ENCODE assay signal across 26 mouse cellular contexts in genomic region chr11:83216119-83216518, GRCm38 (mm10). TPM values are rescaled to one million over a fixed set of nuclear protein-coding genes. Genes with fewer than 3 reads are reported as not detected.
DNase-seq lines count a peak whose midpoint lies in the region; ATAC-seq and TF ChIP-seq lines count a peak whose summit lies in the region.
"Had no signal": no experiment of that assay in that cellular context is flagged by ENCODE, and none has a peak within 500 bp of the region (broad histone marks: within the 10 kb centered on the region; RNA-seq: fewer than 3 reads in every experiment).

No protein-coding gene starts in this region.

- H3K4me1 ChIP-seq in liver, embryonic 15.5 days (replicated peaks), result 0 out of 2 replicates have a peak, but pooled peaks cover 4% of the 10 kb centered on the region
- H3K4me1 ChIP-seq in liver, embryonic 11.5 days (replicated peaks; ENCODE audit: control insufficient read depth, insufficient read depth, low read length), result no peaks in the 10 kb centered on the region
- H3K4me1 ChIP-seq in liver, postnatal 0 days (ENCODE audit: insufficient read depth), result no peaks in the 10 kb centered on the region
- H3K4me1 ChIP-seq in liver, embryonic 12.5 days, result no peaks in the 10 kb centered on the region
- H3K4me1 ChIP-seq in neural tube, embryonic 15.5 days, result no peaks in the 10 kb centered on the region
- H3K4me1 ChIP-seq: embryonic facial prominence, embryonic 10.5 days; embryonic facial prominence, embryonic 12.5 days; forebrain, embryonic 13.5 days; forebrain, embryonic 15.5 days had no signal

- TF ChIP-seq CTCF in liver, postnatal 0 days (IDR thresholded peaks at IDR 0.05; ENCODE audit: low read depth), result no peak

- H3K27ac ChIP-seq in liver, embryonic 15.5 days (replicated peaks), result peak overlapping the region; percentile 29; the same call in 1 of the 2 replicates
- no peak overlapping the region for H3K27ac ChIP-seq in liver, embryonic 11.5 days (ENCODE audit: low read depth, low read length)
- no peak overlapping the region for H3K27ac ChIP-seq in liver, postnatal 0 days (ENCODE audit: low read depth)
- no peak overlapping the region for H3K27ac ChIP-seq in liver, embryonic 12.5 days
- H3K27ac ChIP-seq in neural tube, embryonic 15.5 days (replicated peaks), result no peak overlapping the region
- H3K27ac ChIP-seq: embryonic facial prominence, embryonic 10.5 days; embryonic facial prominence, embryonic 12.5 days; forebrain, embryonic 13.5 days; forebrain, embryonic 15.5 days had no signal

- no peaks in the 10 kb centered on the region for H3K9me3 ChIP-seq in liver, embryonic 15.5 days (replicated peaks)
- no peaks in the 10 kb centered on the region for H3K9me3 ChIP-seq in liver, embryonic 11.5 days (ENCODE audit: control insufficient read depth, low read length)
- H3K9me3 ChIP-seq in liver, postnatal 0 days (ENCODE audit: low read length), result no peaks in the 10 kb centered on the region
- no peaks in the 10 kb centered on the region for H3K9me3 ChIP-seq in liver, embryonic 12.5 days (replicated peaks)
- H3K9me3 ChIP-seq in neural tube, embryonic 15.5 days (replicated peaks), result no peaks in the 10 kb centered on the region
- H3K9me3 ChIP-seq: embryonic facial prominence, embryonic 10.5 days; embryonic facial prominence, embryonic 12.5 days; forebrain, embryonic 13.5 days; forebrain, embryonic 15.5 days; G1E had no signal

- DNase-seq in liver, embryonic 11.5 days (ENCODE audit: low spot score), result no peak
- DNase-seq in liver, postnatal 0 days, result no peak
- DNase-seq: adrenal gland, adult 8-10 months; adrenal gland, postnatal 14 days; adrenal gland, postnatal 36 days; B cell, adult 2 months; cerebellum, adult 11-12 months; cerebellum, adult 2 months; cerebellum, adult 9-10 months; cerebellum, postnatal 10 days; cerebellum, postnatal 25 days; forebrain, postnatal 0 days had no signal

- no peak overlapping the region for H3K4me3 ChIP-seq in liver, embryonic 15.5 days (replicated peaks)
- no peak overlapping the region for H3K4me3 ChIP-seq in liver, embryonic 11.5 days (ENCODE audit: low read depth, low read length)
- H3K4me3 ChIP-seq in liver, postnatal 0 days (ENCODE audit: low read depth, low read length), result no peak overlapping the region
- no peak overlapping the region for H3K4me3 ChIP-seq in liver, embryonic 12.5 days
- no peak overlapping the region for H3K4me3 ChIP-seq in neural tube, embryonic 15.5 days (replicated peaks)
- H3K4me3 ChIP-seq: embryonic facial prominence, embryonic 10.5 days; embryonic facial prominence, embryonic 12.5 days; erythroblast, embryonic 14.5 days; forebrain, embryonic 13.5 days; forebrain, embryonic 15.5 days had no signal

- peak; percentile 47 for ATAC-seq in liver, embryonic 15.5 days (ENCODE audit: insufficient read depth)
- ATAC-seq in liver, embryonic 11.5 days (replicated peaks; ENCODE audit: low FRiP score), result no peak
- ATAC-seq in liver, postnatal 0 days, result peak; percentile 56
- ATAC-seq in liver, embryonic 12.5 days, result no peak
- ATAC-seq in neural tube, embryonic 15.5 days (ENCODE audit: low FRiP score), result no peak
- ATAC-seq: activated CD4-positive, CD25-positive, alpha-beta regulatory T cell, adult 4 months; CD4-positive, CD25-positive, alpha-beta regulatory T cell, adult 4 months; forebrain, embryonic 13.5 days; forebrain, embryonic 15.5 days; forebrain, postnatal 0 days; Patski had no signal

- WGBS in liver, embryonic 15.5 days (ENCODE audit: insufficient replicate concordance), result 78% methylated on average over 1 of the region's 1 CpGs
- WGBS in liver, embryonic 11.5 days, result 72% methylated on average over 1 of the region's 1 CpGs
- WGBS in liver, postnatal 0 days (ENCODE audit: insufficient replicate concordance), result 88% methylated on average over 1 of the region's 1 CpGs
- WGBS in liver, embryonic 12.5 days (ENCODE audit: insufficient replicate concordance), result 34% methylated on average over 1 of the region's 1 CpGs
- 81% methylated on average over 1 of the region's 1 CpGs for WGBS in neural tube, embryonic 15.5 days

- no peak overlapping the region for H3K4me2 ChIP-seq in liver, embryonic 15.5 days
- no peak overlapping the region for H3K4me2 ChIP-seq in liver, embryonic 11.5 days
- H3K4me2 ChIP-seq in liver, postnatal 0 days (ENCODE audit: low read depth, low read length), result no peak overlapping the region
- H3K4me2 ChIP-seq in liver, embryonic 12.5 days, result no peak overlapping the region
- no peak overlapping the region for H3K4me2 ChIP-seq in neural tube, embryonic 15.5 days
- H3K4me2 ChIP-seq: embryonic facial prominence, embryonic 12.5 days; forebrain, embryonic 13.5 days; forebrain, embryonic 15.5 days had no signal

- peak; percentile 19; the same call in 1 of the 2 replicates for TF ChIP-seq EP300 in liver, postnatal 0 days (IDR thresholded peaks at IDR 0.05; ENCODE audit: low read depth)

- H3K36me3 ChIP-seq in liver, embryonic 15.5 days (replicated peaks), result peaks cover 37% of the 10 kb centered on the region
- H3K36me3 ChIP-seq in liver, embryonic 11.5 days (ENCODE audit: control insufficient read depth, insufficient read depth, low read length), result no peaks in the 10 kb centered on the region
- no peaks in the 10 kb centered on the region; the same call in 1 of the 2 replicates for H3K36me3 ChIP-seq in liver, postnatal 0 days (replicated peaks; ENCODE audit: insufficient read depth, low read length)
- no peaks in the 10 kb centered on the region for H3K36me3 ChIP-seq in liver, embryonic 12.5 days
- H3K36me3 ChIP-seq in neural tube, embryonic 15.5 days, result no peaks in the 10 kb centered on the region
- H3K36me3 ChIP-seq: embryonic facial prominence, embryonic 10.5 days; embryonic facial prominence, embryonic 12.5 days; forebrain, embryonic 15.5 days; G1E had no signal

- no peak overlapping the region for H3K9ac ChIP-seq in liver, embryonic 15.5 days
- H3K9ac ChIP-seq in liver, embryonic 11.5 days (ENCODE audit: low read depth, low read length), result no peak overlapping the region
- H3K9ac ChIP-seq in liver, postnatal 0 days (replicated peaks), result no peak overlapping the region
- H3K9ac ChIP-seq in liver, embryonic 12.5 days, result no peak overlapping the region
- H3K9ac ChIP-seq in neural tube, embryonic 15.5 days (replicated peaks), result no peak overlapping the region
- H3K9ac ChIP-seq: embryonic facial prominence, embryonic 12.5 days; forebrain, embryonic 13.5 days; forebrain, embryonic 15.5 days; forebrain, postnatal 0 days had no signal

- no peaks in the 10 kb centered on the region for H3K27me3 ChIP-seq in liver, embryonic 15.5 days
- H3K27me3 ChIP-seq in liver, embryonic 11.5 days (replicated peaks; ENCODE audit: control insufficient read depth, insufficient read depth, low read length), result no peaks in the 10 kb centered on the region
- H3K27me3 ChIP-seq in liver, postnatal 0 days (ENCODE audit: insufficient read depth, low read length), result no peaks in the 10 kb centered on the region
- H3K27me3 ChIP-seq in liver, embryonic 12.5 days (replicated peaks), result no peaks in the 10 kb centered on the region
- no peaks in the 10 kb centered on the region for H3K27me3 ChIP-seq in neural tube, embryonic 15.5 days (replicated peaks)
- H3K27me3 ChIP-seq: CH12.LX; embryonic facial prominence, embryonic 12.5 days; forebrain, embryonic 13.5 days; forebrain, embryonic 15.5 days had no signal

RNA-seq across cellular contexts. Expression of gene Slfn3, which starts 25.0 kb away (rescaled TPM):
- polyA plus RNA-seq in liver, embryonic 15.5 days (2015; fragmentation: Nextera tagmentation; extraction: Ambion mirVana), result 1.7 and 1.8 TPM in 2 replicates
- polyA plus RNA-seq in liver, embryonic 11.5 days (2014; fragmentation: Nextera tagmentation; extraction: Ambion mirVana), result 0.71 and 0.83 TPM in 2 replicates
- 0.77 and 1.1 TPM in 2 replicates for polyA plus RNA-seq in liver, postnatal 0 days (2015; fragmentation: Nextera tagmentation; extraction: Ambion mirVana)
- polyA plus RNA-seq in liver, embryonic 12.5 days (2016; fragmentation: Nextera tagmentation; extraction: Ambion mirVana), result 0.97 and 1.3 TPM in 2 replicates
- polyA plus RNA-seq in neural tube, embryonic 15.5 days (2015; fragmentation: Nextera tagmentation; extraction: Ambion mirVana), result 0.17 and 1.1 TPM in 2 replicates
- polyA plus RNA-seq: erythroblast, embryonic 14.5 days; G1E; Patski had no signal

RNA-seq across cellular contexts. Expression of gene Slfn4, which starts 41.1 kb away (rescaled TPM):
- 0.88 and 1.2 TPM in 2 replicates for polyA plus RNA-seq in liver, embryonic 15.5 days (2015; fragmentation: Nextera tagmentation; extraction: Ambion mirVana)
- not detected in 2 replicates for polyA plus RNA-seq in liver, embryonic 11.5 days (2014; fragmentation: Nextera tagmentation; extraction: Ambion mirVana)
- polyA plus RNA-seq in liver, postnatal 0 days (2015; fragmentation: Nextera tagmentation; extraction: Ambion mirVana), result 2.7 and 3.1 TPM in 2 replicates
- not detected in 2 replicates for polyA plus RNA-seq in liver, embryonic 12.5 days (2016; fragmentation: Nextera tagmentation; extraction: Ambion mirVana)
- polyA plus RNA-seq in neural tube, embryonic 15.5 days (2015; fragmentation: Nextera tagmentation; extraction: Ambion mirVana), result not detected in 2 replicates
- polyA plus RNA-seq: embryonic facial prominence, embryonic 10.5 days; embryonic facial prominence, embryonic 12.5 days; erythroblast, embryonic 14.5 days; forebrain, embryonic 11.5 days; forebrain, embryonic 13.5 days; forebrain, embryonic 15.5 days; G1E had no signal

Comparison
In these comparisons a context has a peak if more than half of its experiments do, and no peak if none do; other contexts are left out.
1. ATAC-seq: peak in liver, embryonic 15.5 days (single experiment) and liver, postnatal 0 days (single experiment); none in liver, embryonic 11.5 days (single experiment), liver, embryonic 12.5 days (single experiment) and neural tube, embryonic 15.5 days (single experiment).